Mouse (Mus musculus): ENCODE measurements around the gene Prm3.

The Prm3 gene

DNA sequence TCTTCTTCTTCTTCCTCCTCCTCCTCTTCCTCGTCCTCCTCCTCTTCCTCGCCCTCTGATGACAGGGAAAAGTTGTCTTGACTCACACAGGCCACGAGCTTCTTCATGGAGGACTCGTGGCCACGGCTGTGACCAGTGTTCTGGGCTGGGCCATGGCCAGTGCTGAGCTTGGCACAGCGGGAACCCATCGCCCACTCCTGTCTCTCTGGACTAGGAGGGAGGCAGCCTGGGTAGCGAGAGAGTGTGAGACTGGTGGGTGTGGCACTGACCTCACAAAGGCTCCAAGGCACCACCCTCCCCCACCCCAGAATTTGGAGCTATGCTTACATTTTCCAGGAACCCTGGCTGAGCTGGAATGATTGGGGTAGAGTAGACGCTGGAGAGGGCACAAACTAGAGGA, at the start of gene Prm3:
Prm3 (minus strand) TSS at position 213 of the 400 bp plus-strand sequence.
- ATAC-seq (ENCODE audit: insufficient number of reproducible peaks, low FRiP score, low TSS enrichment), result no peak

DNA sequence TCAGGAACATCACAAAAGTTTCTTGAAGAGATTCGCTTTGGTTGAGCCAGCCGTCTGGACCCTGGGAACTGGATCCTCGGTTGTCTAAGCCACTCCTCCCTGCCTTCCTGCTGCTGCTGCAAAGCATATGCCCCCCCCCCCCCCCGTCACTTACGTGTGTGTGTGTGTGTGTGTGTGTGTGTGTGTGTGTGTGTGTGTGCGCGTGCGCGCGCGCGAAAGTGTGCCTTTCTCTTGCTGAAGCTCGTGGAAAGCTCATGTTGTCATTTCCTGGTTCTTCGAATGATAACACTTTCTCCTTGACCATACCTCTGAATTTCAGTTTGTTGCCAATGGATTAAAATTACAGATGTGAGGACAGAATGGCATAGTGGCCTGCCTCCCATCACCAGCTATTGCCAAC, 49.3 kb upstream of the Prm3 start:
- no peak for ATAC-seq (ENCODE audit: insufficient number of reproducible peaks, low FRiP score, low TSS enrichment)

DNA sequence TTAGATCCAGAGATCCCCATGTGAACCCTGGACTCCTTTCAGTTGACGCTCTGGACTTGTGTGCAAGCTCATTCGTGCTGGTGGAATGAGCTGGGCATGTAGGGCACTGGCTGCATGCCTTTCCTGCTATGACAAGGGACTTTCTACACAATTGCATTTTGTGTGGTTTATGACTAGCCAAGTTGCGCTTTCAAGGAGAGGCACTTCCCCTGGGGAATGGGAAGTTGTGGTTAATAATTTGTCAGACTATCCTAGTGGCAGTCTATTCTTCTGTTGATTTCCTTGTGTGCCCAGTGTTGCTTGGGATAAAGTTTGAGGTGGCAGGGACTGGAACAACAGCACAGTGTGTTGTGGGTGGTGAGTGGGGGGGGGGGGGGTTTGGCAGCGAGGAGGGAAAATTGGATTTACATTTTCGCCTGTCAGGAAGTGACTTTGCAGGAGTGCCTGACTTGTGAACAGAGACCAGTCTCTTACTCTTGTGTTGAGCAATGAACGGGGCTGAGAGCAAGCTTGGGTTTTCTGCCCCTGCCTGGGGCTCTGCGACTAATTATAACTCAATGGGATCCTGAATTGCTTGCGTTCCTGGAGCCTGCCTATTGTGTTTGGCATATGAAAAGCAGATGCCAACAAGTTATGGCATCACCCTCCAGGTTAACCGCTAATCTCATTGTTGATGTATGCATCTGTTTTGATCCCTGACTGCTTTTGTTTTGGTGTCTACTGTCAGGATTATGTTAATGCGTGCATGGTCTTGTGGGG, 48.0 kb upstream of the Prm3 start:
- no peak for ATAC-seq (ENCODE audit: insufficient number of reproducible peaks, low FRiP score, low TSS enrichment)

DNA sequence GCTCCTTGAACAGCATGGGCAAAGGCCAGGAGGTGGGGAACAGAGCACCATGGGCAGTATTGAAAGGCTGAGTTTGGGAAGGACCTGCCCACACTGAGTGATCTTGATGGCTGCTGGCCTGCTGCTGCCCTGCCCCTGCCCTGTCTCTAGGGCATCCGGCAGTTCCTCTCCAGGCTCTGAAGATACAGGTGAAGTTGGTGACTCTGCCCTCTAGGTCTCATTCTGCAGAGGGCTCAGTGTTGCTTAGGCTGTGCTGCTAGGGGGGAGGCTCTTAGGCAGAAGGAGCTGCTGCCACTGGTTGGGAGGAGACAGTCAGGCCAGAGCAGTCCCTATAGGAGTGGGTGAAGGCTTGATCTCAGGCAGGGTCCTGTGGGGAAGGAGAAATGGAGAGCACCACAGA, 47.2 kb upstream of the Prm3 start:
- ATAC-seq (ENCODE audit: insufficient number of reproducible peaks, low FRiP score, low TSS enrichment), result no peak

DNA sequence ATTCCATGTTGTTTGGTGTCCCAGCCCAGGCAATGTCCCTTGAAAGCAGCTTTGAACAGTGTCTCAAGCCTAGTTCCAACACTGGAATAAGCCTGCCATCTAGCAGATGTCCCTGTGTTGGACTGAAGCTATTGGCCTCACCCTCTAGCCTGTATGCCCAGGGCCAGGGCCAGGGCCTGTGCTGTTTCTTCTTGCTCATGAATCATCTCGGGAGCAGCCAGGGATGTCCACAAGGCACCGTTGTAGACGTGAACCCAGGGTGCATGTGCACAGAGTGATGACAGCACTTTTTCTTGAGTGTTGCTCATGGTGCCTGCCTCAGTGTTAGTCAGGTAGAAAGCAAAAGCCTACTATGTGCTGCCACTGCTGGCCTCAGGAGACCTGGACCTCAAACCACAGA, 46.5 kb upstream of the Prm3 start:
- no peak for ATAC-seq (ENCODE audit: insufficient number of reproducible peaks, low FRiP score, low TSS enrichment)

DNA sequence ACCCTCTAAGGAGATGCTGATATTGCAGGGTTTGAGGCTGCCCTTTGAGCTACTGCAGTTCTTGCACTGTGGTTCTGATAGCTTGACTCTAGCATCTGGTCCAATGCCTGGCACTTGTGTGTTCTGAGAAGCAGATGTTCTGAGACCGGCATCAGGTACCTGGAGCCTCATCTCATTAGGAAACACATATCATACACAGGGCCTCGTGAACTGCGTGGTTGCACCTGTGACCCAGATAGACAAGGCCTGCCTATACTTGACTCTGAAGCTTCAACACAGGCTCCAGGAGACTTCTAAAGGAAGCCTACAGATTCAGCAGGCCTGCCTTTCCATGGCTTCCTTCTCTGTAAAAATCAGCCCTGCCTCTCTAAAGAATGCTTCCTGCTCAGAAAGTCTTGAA, 45.7 kb upstream of the Prm3 start:
- ATAC-seq (ENCODE audit: insufficient number of reproducible peaks, low FRiP score, low TSS enrichment), result no peak

DNA sequence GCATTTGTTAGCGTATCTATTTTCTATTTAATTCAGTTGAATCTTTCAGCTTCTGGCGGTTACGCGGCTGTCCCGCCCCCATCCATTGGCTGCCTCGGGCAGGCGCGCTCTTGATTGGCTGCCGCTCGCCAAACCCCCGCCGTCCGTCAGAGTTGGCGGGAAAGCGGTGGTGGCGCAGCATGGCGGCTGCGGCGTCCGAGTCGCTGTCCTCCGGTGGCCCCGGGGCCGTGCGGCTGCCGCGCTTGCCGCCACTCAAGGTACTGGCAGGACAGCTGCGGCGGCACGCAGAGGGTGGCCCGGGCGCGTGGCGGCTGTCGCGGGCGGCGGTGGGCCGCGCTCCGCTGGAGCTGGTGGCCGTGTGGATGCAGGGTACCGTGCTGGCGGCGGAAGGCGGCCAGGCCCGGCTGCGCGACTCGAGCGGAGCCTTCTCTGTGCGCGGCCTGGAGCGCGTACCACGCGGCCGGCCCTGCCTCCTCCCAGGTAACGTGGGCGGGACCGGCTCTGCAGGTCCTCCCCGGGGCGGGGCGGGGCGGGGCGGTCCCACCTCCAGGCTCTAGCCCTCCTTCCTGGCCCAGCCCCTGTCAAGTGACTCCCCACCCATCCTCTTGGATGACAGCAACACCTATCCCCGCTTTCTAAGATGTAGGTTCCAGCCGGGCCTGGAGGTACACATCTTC, 44.3 kb upstream of the Prm3 start, which contains the start of gene Rmi2:
Rmi2 (plus strand) TSS at position 149 of the 677 bp plus-strand sequence.
- ATAC-seq (ENCODE audit: insufficient number of reproducible peaks, low FRiP score, low TSS enrichment), result peak; percentile 91

DNA sequence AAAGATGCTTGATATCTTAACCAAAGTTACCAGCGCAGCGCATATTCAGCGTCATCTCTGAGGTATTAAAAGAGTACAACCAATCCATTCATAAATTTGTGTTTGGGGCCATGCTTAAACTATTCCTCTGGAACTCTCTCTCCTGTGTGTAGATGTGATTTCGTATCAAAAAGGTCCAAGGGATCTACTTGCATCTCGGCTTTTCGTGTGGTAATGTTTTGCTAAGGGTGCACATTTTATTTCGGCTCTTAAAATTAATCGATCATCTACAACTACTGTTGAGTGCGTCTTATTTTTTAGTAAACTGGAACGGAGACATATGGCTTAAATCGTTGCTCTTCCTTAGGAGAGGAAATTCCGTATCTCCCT, 43.8 kb upstream of the Prm3 start:
- ATAC-seq (ENCODE audit: insufficient number of reproducible peaks, low FRiP score, low TSS enrichment), result no peak

DNA sequence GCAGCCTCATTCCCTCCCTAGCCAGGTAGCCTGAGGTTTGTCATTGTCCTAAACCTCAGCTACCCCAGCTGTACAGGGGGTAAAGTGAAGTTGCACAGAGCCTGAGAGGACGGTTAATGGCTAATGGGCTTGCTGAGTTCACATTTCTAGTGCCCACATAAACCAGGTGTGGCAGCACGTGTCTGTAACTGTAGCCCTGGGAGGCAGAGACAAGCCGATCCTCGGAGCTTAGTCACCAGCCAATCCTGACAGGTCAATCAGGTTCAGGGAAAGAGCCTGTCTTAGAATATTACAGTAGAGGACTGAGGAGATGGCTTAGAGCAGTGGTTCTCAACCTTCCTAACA, 37.7 kb upstream of the Prm3 start:
- ATAC-seq (ENCODE audit: insufficient number of reproducible peaks, low FRiP score, low TSS enrichment), result no peak

DNA sequence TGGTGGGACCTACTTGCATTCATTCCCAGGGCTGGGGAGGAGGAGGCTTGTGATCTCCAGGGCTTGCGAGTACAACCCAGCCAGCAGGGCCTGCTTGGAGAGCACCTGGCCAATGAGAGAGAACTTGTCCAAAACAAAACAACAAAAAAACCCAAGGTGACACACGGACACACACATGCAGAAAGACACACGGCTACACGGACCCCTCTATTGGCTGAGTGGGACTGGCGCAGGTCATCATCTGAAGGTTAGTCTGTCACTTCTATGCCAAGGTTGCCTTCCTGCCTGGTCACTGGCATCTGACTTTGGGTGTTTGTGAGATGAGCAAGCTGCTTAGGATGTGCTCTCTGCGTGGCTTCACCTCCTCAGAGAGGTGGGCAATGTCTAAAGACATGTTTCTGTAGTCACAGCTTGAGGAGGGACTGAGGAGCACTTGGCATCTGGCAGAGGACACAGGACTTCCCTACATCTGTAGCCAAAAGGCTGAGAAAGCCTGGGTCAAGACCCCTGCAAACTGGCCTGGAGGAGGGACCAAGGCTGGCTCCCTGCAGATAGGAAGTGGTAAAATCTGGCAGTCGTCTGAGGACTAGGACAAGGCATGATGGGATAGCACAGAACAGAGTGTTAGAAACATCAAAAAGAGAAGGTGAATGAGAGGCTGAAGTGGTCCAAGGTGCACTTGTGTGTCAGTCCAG, 37.2 kb upstream of the Prm3 start:
- ATAC-seq (ENCODE audit: insufficient number of reproducible peaks, low FRiP score, low TSS enrichment), result no peak

DNA sequence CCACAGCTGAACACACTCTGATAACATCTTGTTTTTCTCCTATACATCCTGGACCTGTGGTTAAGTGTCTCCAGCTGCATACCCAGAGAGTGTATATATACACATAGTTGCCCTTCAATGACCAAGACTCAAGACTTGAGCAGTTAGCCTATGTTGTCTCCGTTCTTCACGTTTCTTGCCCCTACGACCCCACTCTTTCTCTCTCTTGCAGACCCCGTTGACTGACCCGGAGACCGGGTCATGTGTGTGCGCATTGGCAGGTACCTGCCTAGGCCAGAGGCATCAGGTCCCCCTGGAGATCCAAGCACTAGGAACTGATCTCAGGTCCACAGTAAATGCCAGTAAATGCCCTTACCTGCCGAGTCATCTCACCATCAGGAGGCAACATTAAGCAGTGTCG, 36.6 kb upstream of the Prm3 start:
- ATAC-seq (ENCODE audit: insufficient number of reproducible peaks, low FRiP score, low TSS enrichment), result no peak

DNA sequence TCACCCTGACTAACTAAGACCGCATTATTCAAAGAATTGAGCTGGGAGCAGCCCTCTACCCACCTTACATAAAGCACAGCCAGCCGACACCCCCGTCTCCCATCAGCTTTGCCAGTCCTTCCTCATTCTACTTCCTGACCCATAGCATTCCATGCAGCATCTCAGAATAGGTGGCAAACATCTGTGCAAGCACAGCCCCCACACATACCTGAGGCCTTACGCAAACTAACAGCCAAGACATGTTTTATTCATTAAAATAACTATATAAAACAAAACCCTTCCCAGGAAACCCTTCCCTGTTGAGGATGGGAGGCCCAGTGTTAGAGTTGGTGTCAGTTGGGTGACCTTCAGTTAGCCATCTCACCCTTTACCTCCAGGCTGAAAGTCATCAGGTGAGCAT, 35.1 kb upstream of the Prm3 start:
- no peak for ATAC-seq (ENCODE audit: insufficient number of reproducible peaks, low FRiP score, low TSS enrichment)

DNA sequence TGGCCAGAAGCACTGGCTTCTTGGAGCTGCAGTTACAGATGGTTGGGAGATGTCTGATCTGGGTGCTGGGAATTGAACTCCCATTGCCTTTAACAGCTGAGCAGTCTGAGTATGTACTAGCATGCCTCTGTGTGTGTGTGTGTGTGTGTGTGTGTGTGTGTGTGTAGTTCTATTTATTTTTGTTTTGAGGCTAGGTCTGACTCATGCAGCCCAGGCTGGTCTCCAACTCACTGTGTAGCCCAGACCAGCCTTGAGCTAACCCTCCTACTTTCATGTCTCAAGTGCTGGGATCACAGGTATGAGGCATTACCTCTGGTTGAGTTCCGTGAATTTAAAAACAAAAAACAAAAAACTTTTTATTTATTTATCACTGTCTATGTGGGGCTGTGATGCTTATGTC, 33.8 kb upstream of the Prm3 start:
- no peak for ATAC-seq (ENCODE audit: insufficient number of reproducible peaks, low FRiP score, low TSS enrichment)

DNA sequence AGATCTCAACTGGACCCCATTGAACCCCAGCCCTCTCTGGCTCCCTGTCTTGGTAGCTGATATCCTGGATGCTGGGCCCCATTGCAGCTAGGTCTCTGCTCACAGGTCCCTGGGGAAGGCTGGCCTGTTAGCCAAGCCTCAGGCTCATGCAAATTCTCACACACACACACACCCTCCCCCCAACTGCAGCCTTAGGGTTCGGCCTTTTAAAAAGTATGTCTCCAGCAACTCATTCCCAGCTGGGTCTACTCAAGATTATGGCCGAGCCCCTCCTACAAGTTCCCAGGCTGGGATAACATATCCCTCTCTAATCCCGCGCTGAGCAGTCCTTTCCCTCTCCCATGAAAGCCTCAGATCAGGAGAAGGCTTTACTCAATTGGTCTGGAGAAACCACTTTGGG, 30.7 kb upstream of the Prm3 start:
- no peak for ATAC-seq (ENCODE audit: insufficient number of reproducible peaks, low FRiP score, low TSS enrichment)

DNA sequence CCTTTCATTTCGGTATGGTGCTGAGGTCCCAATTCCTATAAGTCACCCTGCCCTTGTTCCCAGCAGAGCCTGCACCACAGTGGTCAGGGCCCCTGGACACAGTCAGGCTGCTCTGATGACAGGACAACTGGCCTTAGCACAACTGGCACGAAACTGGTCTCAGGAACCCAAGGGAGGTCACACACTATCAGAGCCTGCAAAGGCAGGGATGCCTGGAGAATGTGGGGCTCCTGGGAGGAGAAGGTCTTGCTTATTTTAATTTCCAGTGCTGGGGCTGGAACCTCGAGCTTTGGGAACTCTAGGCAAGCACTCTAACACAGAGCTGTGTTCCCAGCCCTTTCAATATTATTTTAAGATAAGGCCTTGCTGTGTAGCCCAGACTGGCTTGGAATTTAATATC, 29.3 kb upstream of the Prm3 start:
- ATAC-seq (ENCODE audit: insufficient number of reproducible peaks, low FRiP score, low TSS enrichment), result no peak

DNA sequence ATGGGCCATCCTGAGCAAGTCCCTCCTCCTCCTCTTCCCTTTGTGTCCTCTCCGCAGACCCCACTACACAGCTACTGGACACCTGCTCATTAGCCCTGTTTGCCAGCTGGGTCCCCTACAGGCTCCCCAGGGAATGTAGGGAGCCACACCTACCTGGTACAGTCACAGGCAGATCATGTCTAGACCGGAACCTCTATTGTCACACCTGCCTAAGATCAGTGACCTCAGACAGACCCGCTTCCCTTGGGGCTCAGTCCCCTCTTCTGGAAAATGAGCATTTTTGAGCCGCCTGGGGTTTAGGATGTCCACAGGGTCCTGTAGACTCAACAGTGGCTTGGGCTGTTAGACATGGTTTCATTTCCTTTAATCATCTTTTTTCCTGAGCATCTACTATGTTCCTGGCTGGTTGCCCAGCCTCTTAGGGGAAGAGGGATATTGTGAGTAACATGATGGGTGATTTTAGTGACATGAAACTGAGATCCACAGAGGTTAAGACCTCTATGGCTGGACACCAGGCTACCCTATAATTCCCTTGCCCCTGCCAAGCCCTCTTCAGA, 27.9 kb upstream of the Prm3 start:
- no peak for ATAC-seq (ENCODE audit: insufficient number of reproducible peaks, low FRiP score, low TSS enrichment)

DNA sequence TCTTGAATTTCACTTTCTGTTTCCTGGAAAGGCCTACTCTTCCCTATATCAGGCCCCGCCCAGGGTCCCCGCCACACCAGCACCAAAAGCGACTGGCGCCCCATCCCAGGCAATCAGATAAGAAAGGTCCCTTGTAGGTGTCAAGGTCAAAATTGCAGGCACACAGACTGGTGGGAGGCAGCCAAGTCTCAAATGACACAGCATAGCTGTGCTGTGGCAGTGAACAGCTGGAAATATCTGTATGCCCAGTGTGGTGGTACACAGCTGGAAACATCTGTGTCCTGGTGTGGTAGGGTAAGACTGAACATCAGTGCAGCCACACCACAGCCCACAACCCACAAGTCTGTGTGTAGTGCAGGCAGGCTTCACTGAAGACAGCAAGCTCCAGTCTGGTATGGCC, 24.1 kb upstream of the Prm3 start:
- no peak for ATAC-seq (ENCODE audit: insufficient number of reproducible peaks, low FRiP score, low TSS enrichment)

DNA sequence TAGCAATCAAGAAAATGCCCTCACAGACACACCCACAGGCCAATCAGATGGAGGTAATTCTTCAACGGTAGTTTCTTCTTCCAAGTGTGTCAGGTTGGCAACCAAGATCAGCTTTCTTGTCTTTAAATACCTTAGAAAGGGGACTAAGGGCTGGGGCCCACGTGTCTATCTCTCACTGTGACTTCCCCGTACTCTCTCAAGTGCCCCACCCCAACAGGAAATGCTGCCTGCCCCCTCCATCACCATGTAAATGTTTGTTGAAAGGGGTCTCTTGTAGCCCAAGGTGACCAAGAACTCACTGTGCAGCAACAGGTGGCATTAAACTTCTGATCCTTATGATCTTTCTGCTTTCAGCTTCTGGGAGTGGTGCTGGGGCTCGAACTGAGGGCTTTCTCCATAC, 23.0 kb upstream of the Prm3 start:
- no peak for ATAC-seq (ENCODE audit: insufficient number of reproducible peaks, low FRiP score, low TSS enrichment)

DNA sequence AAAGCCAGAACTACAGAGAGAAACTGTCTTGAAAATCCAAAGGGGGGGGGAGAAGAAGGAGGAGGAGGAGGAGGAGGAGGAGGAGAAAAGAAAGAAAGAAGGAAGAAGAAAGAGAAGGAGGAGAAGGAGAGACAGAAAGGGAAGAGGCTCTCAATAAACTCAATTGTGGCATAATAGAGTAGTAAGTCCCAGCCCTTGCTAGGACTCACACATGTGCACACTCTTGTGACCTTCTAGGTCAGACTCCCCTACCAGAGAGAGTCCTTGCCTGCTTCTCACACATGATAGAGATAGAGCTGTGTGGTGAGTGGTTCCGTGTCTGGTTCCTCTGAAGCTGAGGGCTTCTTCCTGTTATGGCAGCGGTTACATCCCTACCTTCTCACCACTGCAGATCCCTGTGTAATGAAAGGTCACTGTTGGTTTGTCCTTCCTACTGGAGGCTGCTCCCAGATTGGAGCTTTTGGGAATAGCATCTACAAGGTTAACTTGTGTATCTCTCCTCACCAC, 22.2 kb upstream of the Prm3 start, which contains the start of gene Gm11172:
Gm11172 (plus strand) TSS at position 51 of the 507 bp plus-strand sequence.
- ATAC-seq (ENCODE audit: insufficient number of reproducible peaks, low FRiP score, low TSS enrichment), result no peak

DNA sequence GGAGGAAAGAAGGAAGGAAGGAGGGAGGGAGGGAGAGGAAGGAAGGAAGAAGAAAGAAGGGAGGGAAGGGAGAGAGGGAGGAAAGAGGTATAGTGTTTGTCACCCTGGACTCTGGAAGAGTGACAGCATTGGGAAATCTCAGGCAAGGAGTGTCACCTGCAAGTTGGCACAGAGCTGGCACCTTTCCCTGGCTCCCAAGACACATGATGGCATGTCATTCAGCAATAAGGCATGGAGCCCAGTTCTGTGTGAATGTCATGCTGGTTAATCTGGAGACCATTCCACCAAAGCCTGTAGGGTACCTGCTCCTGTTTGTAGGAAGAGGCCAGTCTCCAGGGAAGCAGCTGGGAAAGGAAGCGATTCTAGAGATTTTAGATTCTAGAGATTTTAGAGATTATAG, 19.7 kb upstream of the Prm3 start:
- no peak for ATAC-seq (ENCODE audit: insufficient number of reproducible peaks, low FRiP score, low TSS enrichment)

Measured in cerebellum, adult (tissue).